Mouse (Mus musculus) B cell, adult 2 months (primary cell): ENCODE results near the gene Sbk2.

Source experiments
- DNase-seq, 2 experiments: peaks; one replicate each; pipeline ENCODE4 v3.0.0; 2022

The Sbk2 gene

GRCm38 (mm10) chr7:4950561-4951342 is 13.5 kb downstream of the Sbk2 start:
- DNase-seq: no peak

- DNase-seq: no peak
Measured at GRCm38 (mm10) chr7:4948386-4948785, 15.8 kb downstream of the Sbk2 start.

GRCm38 (mm10) chr7:4947855-4948254 is 16.4 kb downstream of the Sbk2 start:
- no peak for DNase-seq

- peak; percentile 97 to 98 for DNase-seq
Measured at GRCm38 (mm10) chr7:4943223-4943815, 20.9 kb downstream of the Sbk2 start.

GRCm38 (mm10) chr7:4942673-4943072 is 21.5 kb downstream of the Sbk2 start:
- DNase-seq: no peak

GRCm38 (mm10) chr7:4940068-4940479 is 24.1 kb downstream of the Sbk2 start:
- DNase-seq: peak; percentile 95

DNA sequence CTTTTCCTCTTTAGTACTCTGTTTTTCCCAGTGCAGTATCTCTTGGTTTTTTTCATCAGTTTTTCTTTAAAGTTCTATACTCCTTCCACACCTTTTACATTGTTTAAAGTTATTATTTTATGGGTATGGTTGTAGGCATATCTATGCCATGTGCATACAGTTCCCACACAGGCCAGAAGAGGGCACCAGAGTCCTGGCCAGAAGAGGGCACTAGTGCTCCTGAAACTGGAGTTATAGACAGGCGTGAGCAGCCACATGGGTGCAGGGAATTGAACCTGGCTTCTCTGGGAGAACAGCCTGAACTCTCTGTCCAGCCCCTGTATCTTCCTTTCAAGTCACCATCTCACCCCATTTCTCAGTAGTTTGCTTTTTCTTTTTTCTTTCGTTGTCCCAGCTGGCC is 25.8 kb downstream of the Sbk2 start:
- peak; percentile 87 to 88 for DNase-seq

GRCm38 (mm10) chr7:4937392-4937791 is 26.8 kb downstream of the Sbk2 start:
- no peak for DNase-seq

DNA sequence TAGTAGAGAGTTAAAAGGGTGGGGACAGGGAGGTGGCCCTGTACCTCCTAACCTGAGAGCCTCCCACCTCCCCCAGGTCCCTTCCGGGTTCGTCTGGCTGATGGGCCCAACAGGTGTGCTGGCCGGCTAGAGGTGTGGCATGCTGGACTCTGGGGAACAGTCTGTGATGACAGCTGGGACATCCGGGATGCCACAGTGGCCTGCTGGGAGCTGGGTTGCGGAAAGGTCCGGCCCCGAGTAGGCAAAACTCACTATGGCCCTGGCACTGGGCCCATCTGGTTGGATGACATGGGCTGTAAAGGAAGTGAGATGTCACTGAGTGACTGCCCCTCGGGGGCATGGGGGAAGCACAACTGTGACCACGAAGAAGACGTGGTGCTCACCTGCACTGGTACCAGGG is 27.4 kb downstream of the Sbk2 start:
- DNase-seq: no peak

- DNase-seq: no peak
Measured at GRCm38 (mm10) chr7:4934160-4934914, 29.9 kb downstream of the Sbk2 start.

DNA sequence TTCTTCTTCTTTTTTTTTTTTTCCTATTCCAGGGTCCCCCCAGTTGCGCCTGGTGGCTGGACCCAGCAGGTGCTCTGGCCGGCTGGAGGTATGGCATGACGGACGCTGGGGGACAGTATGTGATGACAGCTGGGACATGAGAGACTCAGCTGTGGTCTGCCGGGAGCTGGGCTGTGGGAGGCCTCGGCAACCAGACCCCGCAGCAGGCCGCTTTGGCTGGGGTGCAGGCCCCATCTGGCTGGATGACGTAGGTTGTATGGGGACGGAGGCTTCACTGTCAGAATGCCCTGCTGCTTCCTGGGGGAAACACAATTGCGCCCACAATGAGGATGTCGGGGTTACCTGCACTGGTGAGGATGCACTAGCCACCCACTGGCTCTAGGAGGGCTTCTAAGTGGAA is 31.1 kb downstream of the Sbk2 start:
- no peak for DNase-seq

DNA sequence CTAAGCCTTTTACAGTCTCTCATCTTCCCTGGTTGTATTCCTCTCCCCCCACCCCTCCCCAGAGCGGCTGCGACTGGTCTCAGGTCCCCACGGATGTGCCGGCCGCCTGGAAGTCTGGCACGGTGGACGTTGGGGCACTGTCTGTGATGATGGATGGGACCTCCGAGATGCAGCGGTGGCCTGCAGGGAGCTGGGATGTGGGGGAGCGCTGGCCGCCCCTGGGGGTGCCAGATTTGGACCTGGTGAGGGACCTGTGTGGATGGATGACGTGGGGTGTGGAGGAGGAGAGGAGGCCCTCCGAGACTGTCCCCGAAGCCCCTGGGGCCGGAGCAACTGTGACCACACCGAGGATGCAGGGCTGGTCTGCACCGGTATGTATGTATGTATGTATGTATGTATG is 35.9 kb downstream of the Sbk2 start:
- DNase-seq: no peak

DNA sequence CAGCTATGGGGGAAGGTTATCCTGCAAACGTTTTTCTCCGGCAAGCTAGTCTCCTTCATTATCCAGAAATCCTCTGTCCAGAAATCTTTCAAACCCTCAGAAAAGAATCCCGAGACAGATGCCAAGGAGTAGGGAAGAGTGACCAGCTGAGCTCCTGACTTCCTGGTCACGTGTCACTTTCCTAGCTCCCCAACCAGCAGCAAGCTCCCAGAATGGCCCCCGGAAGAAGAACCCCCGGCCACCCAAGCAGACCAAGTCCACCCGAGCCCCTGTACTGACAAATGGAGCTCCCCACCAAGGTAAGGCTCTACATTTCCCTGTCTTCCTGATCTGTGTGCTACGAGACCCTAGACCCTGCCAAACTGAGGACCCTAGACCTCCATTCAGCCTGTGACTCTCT is 36.5 kb downstream of the Sbk2 start:
- DNase-seq: no peak

DNA sequence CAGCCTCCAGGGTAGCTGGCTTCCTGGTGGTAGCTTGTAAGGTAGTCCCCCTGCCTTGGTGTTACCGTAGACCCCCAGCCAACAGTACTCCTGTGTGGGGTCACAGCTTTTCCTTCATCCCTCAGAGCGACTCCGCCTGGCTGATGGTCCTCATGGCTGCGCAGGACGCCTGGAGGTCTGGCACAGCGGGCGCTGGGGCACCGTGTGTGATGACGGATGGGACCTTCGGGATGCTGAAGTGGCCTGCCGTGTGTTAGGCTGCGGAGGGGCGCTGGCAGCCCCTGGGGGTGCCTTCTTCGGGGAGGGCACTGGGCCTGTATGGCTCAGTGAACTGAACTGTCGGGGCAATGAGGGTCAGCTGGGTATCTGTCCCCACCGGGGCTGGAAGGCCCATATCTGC is 37.4 kb downstream of the Sbk2 start:
- no peak for DNase-seq

- no peak for DNase-seq
Measured at GRCm38 (mm10) chr7:4925441-4926381, 38.5 kb downstream of the Sbk2 start, which contains the start of gene Ssc5d. Gene Ssc5d, plus strand, starts transcription at chr7:4925785.

DNA sequence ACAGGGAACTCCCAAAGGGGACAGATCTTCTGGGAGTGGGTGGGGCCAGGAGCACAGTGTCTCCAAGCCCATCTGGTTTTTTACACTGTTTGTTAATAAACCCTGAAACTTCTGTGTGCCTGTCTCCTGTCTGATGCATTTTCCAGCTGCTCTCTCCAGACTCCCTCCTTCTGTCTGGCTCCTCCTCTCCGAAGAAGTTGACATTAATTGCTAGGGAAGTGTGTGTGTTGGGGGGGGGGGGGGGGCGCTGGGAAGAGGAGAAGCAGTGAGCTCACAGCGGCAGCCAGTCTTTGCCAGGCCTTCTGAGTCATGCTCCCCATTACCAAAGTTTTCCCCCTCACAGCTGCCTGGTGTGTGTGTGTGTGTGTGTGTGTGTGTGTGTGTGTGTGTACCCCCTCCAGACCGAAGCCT is 39.3 kb downstream of the Sbk2 start:
- DNase-seq: no peak

DNA sequence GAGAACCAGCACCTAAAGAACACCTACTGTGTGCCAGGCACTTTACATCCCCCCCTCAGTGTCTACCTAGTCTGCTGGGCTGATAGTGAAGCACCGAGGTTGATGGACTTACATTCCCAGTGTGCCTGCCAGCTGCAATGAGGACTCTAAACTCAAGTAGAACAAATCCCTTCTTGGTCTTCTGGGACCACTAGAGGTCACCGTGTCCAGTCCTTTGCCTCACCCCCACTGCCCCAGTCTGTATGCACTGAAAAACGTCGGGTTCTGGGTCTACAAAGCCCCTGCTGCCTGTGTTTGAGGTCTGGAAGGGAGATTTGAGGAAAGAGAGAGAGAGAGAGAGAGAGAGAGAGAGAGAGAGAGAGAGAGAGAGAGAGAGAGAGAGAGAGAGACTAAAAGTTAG is 39.7 kb downstream of the Sbk2 start:
- DNase-seq: no peak

DNA sequence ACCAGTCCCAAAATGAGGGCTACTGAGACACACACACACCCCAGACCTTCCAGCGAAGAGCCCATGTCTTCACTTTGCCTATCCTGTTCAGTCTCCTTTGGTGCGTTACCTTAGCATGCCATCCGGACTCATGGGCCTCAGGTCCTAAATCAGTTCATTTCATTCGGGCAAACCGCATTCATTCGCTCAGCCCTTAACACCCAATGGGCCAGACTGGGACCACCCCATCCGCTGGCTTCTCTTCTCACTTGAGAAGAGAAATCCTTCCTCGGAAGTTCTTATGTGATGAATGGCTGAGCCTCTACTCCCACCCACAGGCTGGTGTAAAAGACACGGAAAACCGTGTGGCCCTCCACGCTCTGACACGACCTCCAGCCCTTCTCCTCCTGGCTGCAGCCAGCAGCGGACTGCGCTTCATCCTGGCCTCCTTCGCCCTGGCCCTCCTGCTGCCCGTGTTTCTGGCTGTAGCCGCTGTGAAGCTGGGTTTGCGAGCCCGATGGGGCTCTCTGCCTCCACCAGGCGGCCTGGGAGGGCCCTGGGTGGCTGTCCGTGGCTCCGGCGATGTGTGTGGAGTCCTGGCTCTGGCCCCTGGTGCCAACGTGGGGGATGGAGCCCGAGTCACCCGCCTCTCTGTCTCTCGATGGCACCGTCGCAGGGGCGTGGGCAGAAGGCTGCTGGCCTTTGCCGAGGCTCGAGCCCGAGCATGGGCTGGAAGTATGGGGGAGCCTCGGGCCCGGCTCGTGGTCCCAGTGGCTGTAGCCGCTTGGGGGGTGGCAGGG is 40.4 kb downstream of the Sbk2 start:
- DNase-seq: peak; percentile 51 to 60

- peak; percentile 33 to 34 for DNase-seq
Measured at GRCm38 (mm10) chr7:4922931-4923565, 41.2 kb downstream of the Sbk2 start.

- peak; percentile 64 to 67 for DNase-seq
Measured at GRCm38 (mm10) chr7:4922508-4922907, 41.7 kb downstream of the Sbk2 start.

DNA sequence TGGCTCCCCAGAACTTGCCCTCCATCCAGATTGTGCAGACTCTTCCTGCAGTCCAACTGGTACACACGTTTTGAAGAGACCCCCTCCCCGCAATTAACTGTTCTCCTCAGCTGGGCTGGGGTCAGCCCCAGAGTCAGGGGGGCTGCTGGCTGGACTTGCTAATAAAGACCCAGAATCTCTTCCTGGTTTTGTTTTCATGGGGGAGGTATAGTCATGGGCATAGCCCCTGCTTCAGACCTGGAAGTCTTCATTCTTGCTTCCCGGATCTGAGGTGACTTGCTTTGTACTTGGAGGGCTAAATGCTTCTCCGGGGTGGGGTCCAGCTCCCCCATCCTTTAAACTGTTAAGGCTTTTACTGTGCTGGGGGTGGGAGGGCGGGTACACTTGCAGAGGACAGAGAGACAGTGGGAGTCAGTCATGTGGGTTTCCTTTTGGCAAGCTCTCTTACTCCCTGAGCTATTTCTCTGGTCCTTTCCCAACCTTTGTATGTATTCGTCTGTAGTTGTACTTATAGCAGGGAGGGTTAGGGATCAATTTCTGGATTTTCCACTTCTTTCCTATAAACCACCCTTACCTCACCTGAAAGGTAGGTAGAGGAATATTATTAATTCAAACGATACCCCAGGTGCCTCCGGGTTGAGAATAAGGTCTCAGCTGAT is 42.3 kb downstream of the Sbk2 start, which contains the start of gene Nat14:
TSS of gene Nat14 (plus strand) at position 205 of the 659 bp plus-strand sequence.
- DNase-seq: no peak
